13 mouse cellular contexts compared by ENCODE assay signal in genomic region chr10:125759171-125759570, GRCm38 (mm10).
"Had no signal": no experiment of that assay in that cellular context is flagged by ENCODE, and none has a peak within 500 bp of the region (broad histone marks: within the 10 kb centered on the region; RNA-seq: fewer than 3 reads in every experiment).

No protein-coding gene starts in this region.

- H3K27me3 ChIP-seq: kidney, embryonic 15.5 days; limb, embryonic 15.5 days; liver, embryonic 13.5 days; neural tube, embryonic 13.5 days had no signal

- H3K4me1 ChIP-seq: kidney, embryonic 15.5 days; limb, embryonic 15.5 days; liver, embryonic 13.5 days; neural tube, embryonic 13.5 days had no signal

- H3K9ac ChIP-seq: kidney, embryonic 15.5 days; limb, embryonic 15.5 days; liver, embryonic 13.5 days; neural tube, embryonic 13.5 days had no signal

- H3K4me2 ChIP-seq: kidney, embryonic 15.5 days; limb, embryonic 15.5 days; liver, embryonic 13.5 days; neural tube, embryonic 13.5 days had no signal

- DNase-seq: kidney, adult 11 months; kidney, postnatal 25 days; liver, embryonic 13.5 days; lung, adult 18-20 months; midbrain, embryonic 14.5 days; retina, postnatal 1 day; right cerebral cortex, postnatal 4 days; spleen, adult 18-20 months; thymus, adult 2 months; thymus, postnatal 25 days had no signal

- H3K9me3 ChIP-seq: limb, embryonic 15.5 days had no signal

- H3K4me3 ChIP-seq: kidney, embryonic 15.5 days; limb, embryonic 15.5 days; liver, embryonic 13.5 days; neural tube, embryonic 13.5 days had no signal

- H3K36me3 ChIP-seq: kidney, embryonic 15.5 days; limb, embryonic 15.5 days; liver, embryonic 13.5 days; neural tube, embryonic 13.5 days had no signal

- H3K27ac ChIP-seq: kidney, embryonic 15.5 days; limb, embryonic 15.5 days; liver, embryonic 13.5 days; neural tube, embryonic 13.5 days had no signal
